Mouse (Mus musculus): ENCODE data around the gene Naif1.

The Naif1 gene

GRCm38 (mm10) chr2:32449761-32450754, at the start of gene Naif1:
TSS of gene Naif1 (plus strand) at chr2:32450457.
- no peak for DNase-seq

GRCm38 (mm10) chr2:32404663-32405062, 45.6 kb upstream of the Naif1 start:
- DNase-seq = peak; percentile 98

GRCm38 (mm10) chr2:32407144-32407824, 43.0 kb upstream of the Naif1 start:
- no peak for DNase-seq

GRCm38 (mm10) chr2:32408429-32409424, 41.5 kb upstream of the Naif1 start:
- DNase-seq = peak; percentile 81

- DNase-seq = no peak
These were observed 38.9 kb upstream of the Naif1 start for GRCm38 (mm10) chr2:32411407-32411806.

GRCm38 (mm10) chr2:32412742-32413531, 37.3 kb upstream of the Naif1 start:
- no peak for DNase-seq

- DNase-seq = peak; percentile 75
These were observed 36.3 kb upstream of the Naif1 start for GRCm38 (mm10) chr2:32413936-32414335.

- DNase-seq = no peak
These were observed 34.5 kb upstream of the Naif1 start for GRCm38 (mm10) chr2:32415801-32416200.

GRCm38 (mm10) chr2:32416556-32416955, 33.7 kb upstream of the Naif1 start:
- DNase-seq = no peak

- no peak for DNase-seq
These were observed 32.8 kb upstream of the Naif1 start for GRCm38 (mm10) chr2:32417486-32417885.

GRCm38 (mm10) chr2:32418430-32419151, 31.7 kb upstream of the Naif1 start:
- no peak for DNase-seq

GRCm38 (mm10) chr2:32419359-32419758, 30.9 kb upstream of the Naif1 start:
- DNase-seq = peak; percentile 82

GRCm38 (mm10) chr2:32420066-32420608, 30.1 kb upstream of the Naif1 start:
- DNase-seq = no peak

GRCm38 (mm10) chr2:32420647-32421046, 29.6 kb upstream of the Naif1 start:
- DNase-seq = no peak

GRCm38 (mm10) chr2:32421851-32422251, 28.4 kb upstream of the Naif1 start:
- peak; percentile 48 for DNase-seq

- peak; percentile 87 for DNase-seq
These were observed 26.6 kb upstream of the Naif1 start for GRCm38 (mm10) chr2:32423481-32424331.

- no peak for DNase-seq
These were observed 25.5 kb upstream of the Naif1 start for GRCm38 (mm10) chr2:32424796-32425195.

- no peak for DNase-seq
These were observed 24.7 kb upstream of the Naif1 start for GRCm38 (mm10) chr2:32425568-32425967.

GRCm38 (mm10) chr2:32426141-32426540, 24.1 kb upstream of the Naif1 start:
- no peak for DNase-seq

GRCm38 (mm10) chr2:32427720-32428119, 22.5 kb upstream of the Naif1 start:
- DNase-seq = no peak

Data from kidney, postnatal 10 days (tissue).